Mouse (Mus musculus) adrenal gland, adult 18-20 months (tissue): ENCODE data around the gene Gm47995. TPM values are rescaled to one million over a fixed set of nuclear protein-coding genes. Genes with fewer than 3 reads are reported as not detected.
"Not testable (repeated sequence)": the region's sequence is repeated elsewhere in the genome, so short reads cannot be mapped to it uniquely, and the experiment has no call there.

Experiments used
- DNase-seq, 2 experiments: peaks; one replicate each; pipeline ENCODE4 v3.0.0; 2021 to 2022; ENCODE audit warnings: low spot score in 2 of 2
- long read RNA-seq, 2 experiments: library from polyadenylated mRNA; stranded (forward); transcript quantifications; one replicate each; pipeline ENCODE4 v2.0.0; 2021
- total RNA-seq, 2 experiments: library from RNA; stranded (reverse); gene quantifications; 1 replicate in 1 of 2; 2 replicates in 1 of 2; pipeline ENCODE4 v1.2.3; 2021

The Gm47995 gene
- not detected for total RNA-seq
- long read RNA-seq, experiment 1, result 0 reads
- long read RNA-seq, experiment 2, result 0 reads

GRCm38 (mm10) chr1:151198120-151198519 is at the start of gene Gm47995:
Gene Gm47995, plus strand, starts transcription at chr1:151198448.
- not testable (repeated sequence) for DNase-seq

- no peak for DNase-seq
Observed at GRCm38 (mm10) chr1:151150211-151150610, 48.0 kb upstream of the Gm47995 start.

- DNase-seq, result no peak
Observed at GRCm38 (mm10) chr1:151151089-151151488, 47.2 kb upstream of the Gm47995 start.

GRCm38 (mm10) chr1:151153056-151153652 is 45.1 kb upstream of the Gm47995 start:
- DNase-seq, result no peak

- DNase-seq, result not testable (repeated sequence)
Observed at GRCm38 (mm10) chr1:151154131-151154530, 44.1 kb upstream of the Gm47995 start.

GRCm38 (mm10) chr1:151156129-151156528 is 42.1 kb upstream of the Gm47995 start:
- DNase-seq, result no peak

GRCm38 (mm10) chr1:151156777-151157632 is 41.2 kb upstream of the Gm47995 start:
- DNase-seq, result no peak

GRCm38 (mm10) chr1:151157963-151158856 is 40.0 kb upstream of the Gm47995 start:
- DNase-seq, result no peak

- no peak for DNase-seq
Observed at GRCm38 (mm10) chr1:151158857-151159510, 39.3 kb upstream of the Gm47995 start.

- no peak for DNase-seq
Observed at GRCm38 (mm10) chr1:151166031-151166430, 32.2 kb upstream of the Gm47995 start.

- no peak for DNase-seq
Observed at GRCm38 (mm10) chr1:151167297-151168047, 30.8 kb upstream of the Gm47995 start.

- DNase-seq, result no peak
Observed at GRCm38 (mm10) chr1:151168637-151169036, 29.6 kb upstream of the Gm47995 start.

- DNase-seq, result no peak
Observed at GRCm38 (mm10) chr1:151171572-151172461, 26.4 kb upstream of the Gm47995 start.

GRCm38 (mm10) chr1:151177030-151177936 is 21.0 kb upstream of the Gm47995 start:
- DNase-seq, result no peak

- no peak for DNase-seq
Observed at GRCm38 (mm10) chr1:151177937-151178271, 20.3 kb upstream of the Gm47995 start.

GRCm38 (mm10) chr1:151178505-151179083 is 19.7 kb upstream of the Gm47995 start:
- DNase-seq, result no peak

GRCm38 (mm10) chr1:151180167-151180566 is 18.1 kb upstream of the Gm47995 start:
- DNase-seq, result no peak

- not testable (repeated sequence) for DNase-seq
Observed at GRCm38 (mm10) chr1:151182266-151182665, 16.0 kb upstream of the Gm47995 start, which contains the start of gene Gm47985. Gene Gm47985, plus strand, starts transcription at chr1:151182537.
